Mouse (Mus musculus): ENCODE measurements around the gene Fbxo21. TPM values are rescaled to one million over a fixed set of nuclear protein-coding genes. Genes with fewer than 3 reads are reported as not detected.

Gene Fbxo21
- polyA plus RNA-seq, 1 experiment from 2014 or later, result 67.3 TPM

GRCm38 (mm10) chr5:117979082-117979481, 2.6 kb downstream of the Fbxo21 start:
- no peaks in the 10 kb centered on the region for H3K27me3 ChIP-seq (replicated peaks)
- H3K27ac ChIP-seq (ENCODE audit: poor library complexity, severe bottlenecking), result no peak overlapping the region
- no peaks in the 10 kb centered on the region for H3K9me3 ChIP-seq (replicated peaks)
- ATAC-seq (ENCODE audit: insufficient number of reproducible peaks, low FRiP score), result no peak
- H3K36me3 ChIP-seq, result peaks cover 52% of the 10 kb centered on the region
- WGBS, result 86% methylated on average over 5 of the region's 5 CpGs
- no peak overlapping the region for H3K9ac ChIP-seq
- H3K4me2 ChIP-seq, result no peak overlapping the region
- peaks cover 15% of the 10 kb centered on the region for H3K4me1 ChIP-seq (replicated peaks)
- no peak overlapping the region for H3K4me3 ChIP-seq

GRCm38 (mm10) chr5:117980921-117981320, 4.4 kb downstream of the Fbxo21 start:
- Histone ChIP-seq H3K4me1 (replicated peaks) (peaks cover 15% of the 10 kb centered on the region), H3K9ac (no peak overlapping the region), H3K36me3 (peaks cover 68% of the 10 kb centered on the region), H3K4me3 (no peak overlapping the region), H3K9me3 (replicated peaks) (no peaks in the 10 kb centered on the region), H3K27me3 (replicated peaks) (no peaks in the 10 kb centered on the region), H3K27ac (ENCODE audit: poor library complexity, severe bottlenecking) (no peak overlapping the region), H3K4me2 (no peak overlapping the region)
- WGBS, result 76% methylated on average over 8 of the region's 8 CpGs
- no peak for ATAC-seq (ENCODE audit: insufficient number of reproducible peaks, low FRiP score)

- ATAC-seq (ENCODE audit: insufficient number of reproducible peaks, low FRiP score), result no peak
- H3K36me3 ChIP-seq, result peaks cover 78% of the 10 kb centered on the region
- H3K4me2 ChIP-seq, result no peak overlapping the region
- H3K27ac ChIP-seq (ENCODE audit: poor library complexity, severe bottlenecking), result no peak overlapping the region
- no peaks in the 10 kb centered on the region for H3K27me3 ChIP-seq (replicated peaks)
- 86% methylated on average over 5 of the region's 5 CpGs for WGBS
- no peaks in the 10 kb centered on the region for H3K9me3 ChIP-seq (replicated peaks)
- no peak overlapping the region for H3K9ac ChIP-seq
- H3K4me1 ChIP-seq (replicated peaks), result peaks cover 12% of the 10 kb centered on the region
- H3K4me3 ChIP-seq, result no peak overlapping the region
Observed at GRCm38 (mm10) chr5:117981943-117982342, 5.4 kb downstream of the Fbxo21 start.

- no peak overlapping the region for H3K4me3 ChIP-seq
- H3K36me3 ChIP-seq, result peaks cover 95% of the 10 kb centered on the region
- no peak for ATAC-seq (ENCODE audit: insufficient number of reproducible peaks, low FRiP score)
- no peak overlapping the region for H3K27ac ChIP-seq (ENCODE audit: poor library complexity, severe bottlenecking)
- no peaks in the 10 kb centered on the region for H3K4me1 ChIP-seq (replicated peaks)
- H3K9ac ChIP-seq, result no peak overlapping the region
- 72% methylated on average over 4 of the region's 4 CpGs for WGBS
- no peaks in the 10 kb centered on the region for H3K9me3 ChIP-seq (replicated peaks)
- no peak overlapping the region for H3K4me2 ChIP-seq
- H3K27me3 ChIP-seq (replicated peaks), result no peaks in the 10 kb centered on the region
Observed at GRCm38 (mm10) chr5:117986327-117986726, 9.8 kb downstream of the Fbxo21 start.

- H3K4me2 ChIP-seq, result no peak overlapping the region
- H3K36me3 ChIP-seq, result peaks cover 95% of the 10 kb centered on the region
- H3K9me3 ChIP-seq (replicated peaks), result no peaks in the 10 kb centered on the region
- no peaks in the 10 kb centered on the region for H3K27me3 ChIP-seq (replicated peaks)
- no peak overlapping the region for H3K27ac ChIP-seq (ENCODE audit: poor library complexity, severe bottlenecking)
- no peak for ATAC-seq (ENCODE audit: insufficient number of reproducible peaks, low FRiP score)
- no peak overlapping the region for H3K4me3 ChIP-seq
- 93% methylated on average over 3 of the region's 3 CpGs for WGBS
- no peaks in the 10 kb centered on the region for H3K4me1 ChIP-seq (replicated peaks)
- H3K9ac ChIP-seq, result no peak overlapping the region
Observed at GRCm38 (mm10) chr5:117987891-117988290, 11.4 kb downstream of the Fbxo21 start.

- Histone ChIP-seq H3K4me3 (no peak overlapping the region), H3K36me3 (peaks cover 93% of the 10 kb centered on the region), H3K9me3 (replicated peaks) (no peaks in the 10 kb centered on the region), H3K4me2 (no peak overlapping the region), H3K27me3 (replicated peaks) (no peaks in the 10 kb centered on the region), H3K27ac (ENCODE audit: poor library complexity, severe bottlenecking) (no peak overlapping the region), H3K9ac (no peak overlapping the region), H3K4me1 (replicated peaks) (no peaks in the 10 kb centered on the region)
- 80% methylated on average over 9 of the region's 9 CpGs for WGBS
- no peak for ATAC-seq (ENCODE audit: insufficient number of reproducible peaks, low FRiP score)
Observed at GRCm38 (mm10) chr5:117988367-117988766, 11.8 kb downstream of the Fbxo21 start.

GRCm38 (mm10) chr5:117989773-117990172, 13.2 kb downstream of the Fbxo21 start:
- H3K9me3 ChIP-seq (replicated peaks), result no peaks in the 10 kb centered on the region
- peaks cover 95% of the 10 kb centered on the region for H3K36me3 ChIP-seq
- no peak for ATAC-seq (ENCODE audit: insufficient number of reproducible peaks, low FRiP score)
- H3K4me3 ChIP-seq, result no peak overlapping the region
- no peaks in the 10 kb centered on the region for H3K27me3 ChIP-seq (replicated peaks)
- no peak overlapping the region for H3K4me2 ChIP-seq
- WGBS, result 82% methylated on average over 6 of the region's 6 CpGs
- H3K4me1 ChIP-seq (replicated peaks), result no peaks in the 10 kb centered on the region
- H3K27ac ChIP-seq (ENCODE audit: poor library complexity, severe bottlenecking), result no peak overlapping the region
- H3K9ac ChIP-seq, result no peak overlapping the region

GRCm38 (mm10) chr5:117990957-117991356, 14.4 kb downstream of the Fbxo21 start:
- Histone ChIP-seq H3K4me1 (replicated peaks) (no peaks in the 10 kb centered on the region), H3K36me3 (peaks cover 96% of the 10 kb centered on the region), H3K4me2 (no peak overlapping the region), H3K27me3 (replicated peaks) (no peaks in the 10 kb centered on the region), H3K9me3 (replicated peaks) (no peaks in the 10 kb centered on the region), H3K9ac (no peak overlapping the region), H3K4me3 (no peak overlapping the region), H3K27ac (ENCODE audit: poor library complexity, severe bottlenecking) (no peak overlapping the region)
- WGBS, result 83% methylated on average over 3 of the region's 3 CpGs
- no peak for ATAC-seq (ENCODE audit: insufficient number of reproducible peaks, low FRiP score)

GRCm38 (mm10) chr5:117993550-117993949, 17.0 kb downstream of the Fbxo21 start:
- WGBS, result 88% methylated on average over 6 of the region's 6 CpGs
- Histone ChIP-seq H3K4me3 (no peak overlapping the region), H3K9me3 (replicated peaks) (no peaks in the 10 kb centered on the region), H3K9ac (no peak overlapping the region), H3K36me3 (peaks cover 93% of the 10 kb centered on the region), H3K4me2 (no peak overlapping the region), H3K27ac (ENCODE audit: poor library complexity, severe bottlenecking) (no peak overlapping the region), H3K4me1 (replicated peaks) (peaks cover 19% of the 10 kb centered on the region), H3K27me3 (replicated peaks) (no peaks in the 10 kb centered on the region)
- ATAC-seq (ENCODE audit: insufficient number of reproducible peaks, low FRiP score), result no peak

- no peaks in the 10 kb centered on the region for H3K27me3 ChIP-seq (replicated peaks)
- no peak overlapping the region for H3K4me3 ChIP-seq
- no peak overlapping the region for H3K4me2 ChIP-seq
- no peak overlapping the region for H3K27ac ChIP-seq (ENCODE audit: poor library complexity, severe bottlenecking)
- no peak for ATAC-seq (ENCODE audit: insufficient number of reproducible peaks, low FRiP score)
- H3K36me3 ChIP-seq, result peaks cover 93% of the 10 kb centered on the region
- WGBS, result 86% methylated on average over 8 of the region's 8 CpGs
- H3K4me1 ChIP-seq (replicated peaks), result peaks cover 19% of the 10 kb centered on the region
- H3K9me3 ChIP-seq (replicated peaks), result no peaks in the 10 kb centered on the region
- H3K9ac ChIP-seq, result no peak overlapping the region
Observed at GRCm38 (mm10) chr5:117995372-117995901, 18.9 kb downstream of the Fbxo21 start.

- H3K4me1 ChIP-seq (replicated peaks), result peaks cover 19% of the 10 kb centered on the region
- peaks cover 93% of the 10 kb centered on the region for H3K36me3 ChIP-seq
- H3K4me3 ChIP-seq, result no peak overlapping the region
- H3K27me3 ChIP-seq (replicated peaks), result no peaks in the 10 kb centered on the region
- ATAC-seq (ENCODE audit: insufficient number of reproducible peaks, low FRiP score), result no peak
- H3K27ac ChIP-seq (ENCODE audit: poor library complexity, severe bottlenecking), result no peak overlapping the region
- 84% methylated on average over 6 of the region's 6 CpGs for WGBS
- no peak overlapping the region for H3K4me2 ChIP-seq
- no peak overlapping the region for H3K9ac ChIP-seq
- H3K9me3 ChIP-seq (replicated peaks), result no peaks in the 10 kb centered on the region
Observed at GRCm38 (mm10) chr5:117995911-117996310, 19.4 kb downstream of the Fbxo21 start.

- H3K4me3 ChIP-seq, result no peak overlapping the region
- no peaks in the 10 kb centered on the region for H3K27me3 ChIP-seq (replicated peaks)
- no peak overlapping the region for H3K27ac ChIP-seq (ENCODE audit: poor library complexity, severe bottlenecking)
- ATAC-seq (ENCODE audit: insufficient number of reproducible peaks, low FRiP score), result no peak
- H3K4me1 ChIP-seq (replicated peaks), result peaks cover 19% of the 10 kb centered on the region
- H3K9me3 ChIP-seq (replicated peaks), result no peaks in the 10 kb centered on the region
- H3K9ac ChIP-seq, result no peak overlapping the region
- WGBS, result 84% methylated on average over 6 of the region's 6 CpGs
- H3K4me2 ChIP-seq, result no peak overlapping the region
- peaks cover 93% of the 10 kb centered on the region for H3K36me3 ChIP-seq
Observed at GRCm38 (mm10) chr5:117996581-117996980, 20.1 kb downstream of the Fbxo21 start.
